Mouse (Mus musculus): ENCODE measurements around the gene Itga8.

Itga8 gene

DNA sequence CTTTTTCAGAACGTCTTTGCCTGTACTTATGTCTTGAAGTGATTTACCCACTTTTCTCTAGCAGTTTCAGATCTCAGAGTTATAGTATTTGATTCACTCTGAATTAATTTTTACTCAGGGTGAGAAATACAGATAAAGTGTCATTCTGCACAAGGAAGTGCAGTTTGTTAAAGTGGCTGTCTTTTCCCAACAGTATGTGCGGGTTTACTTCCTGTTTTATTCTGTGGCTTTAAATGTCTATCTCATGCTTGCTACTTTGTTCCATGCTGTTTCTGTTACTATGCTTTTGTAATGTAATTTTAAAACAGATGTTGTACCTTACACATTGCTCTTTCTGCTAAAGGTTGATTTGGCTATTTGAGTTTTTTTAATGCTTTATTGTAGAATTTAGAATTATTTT is 216.2 kb downstream of the Itga8 start:
- no peak for DNase-seq (ENCODE audit: low spot score in 2 of 2)

DNA sequence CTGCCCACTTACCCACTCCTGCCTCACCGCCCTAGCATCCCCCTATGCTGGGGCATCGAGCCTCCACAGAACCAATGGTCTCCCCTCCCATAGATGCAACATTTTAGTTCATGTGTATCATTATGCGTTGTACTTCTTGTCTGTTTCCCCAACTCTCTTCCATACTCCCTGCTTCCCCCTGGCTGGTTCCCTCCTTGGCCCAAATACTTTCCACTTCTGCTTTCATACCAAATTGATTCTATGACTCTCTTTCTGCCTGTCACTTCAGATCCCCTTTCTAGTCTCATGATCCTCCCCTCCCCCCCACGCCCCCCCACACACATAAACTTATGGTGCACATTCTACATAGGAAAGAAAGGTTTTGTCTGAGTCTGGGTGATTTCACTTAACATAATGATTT is 217.4 kb downstream of the Itga8 start:
- DNase-seq (ENCODE audit: low spot score in 2 of 2): no peak

DNA sequence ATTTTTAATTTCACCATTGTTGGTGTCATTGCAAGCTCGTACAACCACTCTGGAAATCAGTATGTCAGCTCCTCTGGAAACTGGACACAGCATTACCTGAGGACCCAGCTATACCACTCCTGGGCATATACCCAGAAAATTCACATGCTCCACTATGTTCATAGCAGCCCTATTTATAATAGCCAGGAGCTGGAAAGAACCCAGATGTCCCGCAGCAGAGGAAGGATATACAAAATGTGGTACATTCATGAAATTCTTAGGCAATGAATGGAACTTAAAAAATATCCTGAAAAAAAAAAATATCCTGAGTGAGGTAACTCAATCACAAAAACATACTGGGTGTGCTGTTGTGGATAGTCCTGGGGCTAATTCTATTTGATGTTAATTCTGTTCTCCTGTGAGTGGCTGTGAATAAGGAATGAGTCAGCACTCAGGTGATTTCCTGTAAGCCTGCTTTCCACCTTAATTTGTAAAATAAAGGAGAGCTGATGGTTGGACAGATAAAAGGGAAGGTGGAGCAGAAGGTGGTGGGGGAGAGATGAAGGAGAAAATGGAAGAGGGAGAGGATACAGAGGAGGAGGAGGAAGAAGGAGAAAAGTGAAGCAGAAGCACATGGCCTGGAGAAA is 224.3 kb downstream of the Itga8 start:
- no peak for DNase-seq (ENCODE audit: low spot score in 2 of 2)

DNA sequence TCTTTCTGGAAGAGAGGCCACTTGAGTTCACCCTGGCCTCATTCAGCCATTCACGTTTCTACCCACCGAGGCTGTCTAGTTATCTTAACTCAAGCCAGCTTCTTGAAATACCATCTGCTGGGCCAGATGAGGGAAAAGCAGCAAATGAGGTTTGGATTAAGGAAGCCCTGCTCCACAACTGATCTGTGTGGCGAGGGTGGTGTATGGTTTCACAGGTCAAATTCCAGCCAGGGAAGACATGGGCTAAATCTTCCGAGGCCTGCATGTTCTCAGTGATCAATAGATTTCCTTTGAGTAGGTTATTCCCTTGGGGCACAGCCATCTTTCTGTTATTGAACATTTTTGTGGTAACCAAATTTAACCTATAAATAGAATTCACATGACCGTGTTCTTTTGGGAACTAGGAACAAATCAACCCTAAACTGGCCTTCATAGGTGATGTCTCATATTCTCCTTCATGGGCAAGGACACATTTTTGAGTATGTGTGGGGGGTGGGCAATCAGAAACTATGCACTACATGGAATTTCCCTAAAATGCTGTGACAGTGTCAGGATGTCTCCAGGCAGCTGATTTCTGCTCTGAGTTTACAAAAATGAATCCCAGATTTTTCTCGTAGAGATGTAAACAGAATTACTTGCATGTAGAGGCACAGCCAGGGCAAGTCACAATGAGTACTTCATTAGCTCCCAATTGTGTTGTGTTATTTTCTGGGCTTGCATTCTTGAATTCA is 235.9 kb downstream of the Itga8 start:
- no peak for DNase-seq (ENCODE audit: low spot score in 2 of 2)

DNA sequence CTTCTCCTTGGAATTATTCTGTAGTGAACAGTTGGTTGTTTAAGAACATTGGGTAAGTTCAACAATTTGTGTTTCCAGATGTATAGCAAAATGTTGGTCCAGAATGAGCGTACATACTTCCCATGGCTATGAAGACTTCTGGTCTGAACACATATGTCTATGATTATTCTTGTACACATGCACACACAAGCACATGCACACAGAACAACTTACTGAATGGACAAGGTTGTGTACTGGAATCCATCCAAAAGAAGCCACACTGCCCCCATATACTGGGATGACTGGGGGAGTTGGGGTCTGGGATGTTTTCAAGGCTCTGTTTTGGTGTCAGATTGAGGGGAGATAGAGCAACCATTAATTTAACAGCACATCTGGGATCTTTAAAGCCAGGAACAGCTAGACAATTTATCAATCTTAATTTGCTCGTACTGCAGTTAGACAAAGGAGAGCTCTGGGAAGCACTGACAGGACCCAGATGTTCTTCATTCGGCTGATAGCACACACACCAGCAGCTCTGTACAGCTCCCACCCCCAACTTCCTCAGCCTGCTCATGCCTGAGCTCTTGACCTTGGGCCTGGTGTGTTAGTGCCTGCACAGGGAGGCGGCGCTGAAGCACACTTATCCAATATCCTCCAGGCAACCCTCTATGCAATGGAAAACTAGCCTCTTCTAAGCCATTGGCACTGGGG is 241.5 kb downstream of the Itga8 start:
- no peak for DNase-seq (ENCODE audit: low spot score in 2 of 2)
